Comparison of ENCODE assay signal across 9 mouse cellular contexts in genomic region chr11:19602496-19602895, GRCm38 (mm10).
"Had no signal": no experiment of that assay in that cellular context is flagged by ENCODE, and none has a peak within 500 bp of the region (broad histone marks: within the 10 kb centered on the region; RNA-seq: fewer than 3 reads in every experiment).

No protein-coding gene starts in this region.

- H3K4me3 ChIP-seq: liver, embryonic 13.5 days had no signal

- H3K9me3 ChIP-seq: liver, embryonic 13.5 days had no signal

- DNase-seq: kidney, adult 2 months; left cerebral cortex, postnatal 4 days; liver, embryonic 13.5 days; lung, adult 2 months; lung, postnatal 14 days; lung, postnatal 4 days; thymus, adult 18-20 months; thymus, postnatal 36 days had no signal

- H3K27ac ChIP-seq: liver, embryonic 13.5 days had no signal

- H3K4me1 ChIP-seq: liver, embryonic 13.5 days had no signal

- H3K36me3 ChIP-seq: liver, embryonic 13.5 days had no signal

- H3K4me2 ChIP-seq: liver, embryonic 13.5 days; midbrain, embryonic 11.5 days had no signal

- H3K27me3 ChIP-seq: liver, embryonic 13.5 days had no signal

- H3K9ac ChIP-seq: liver, embryonic 13.5 days had no signal
